Mouse (Mus musculus): ENCODE data around the gene Zfp442.
"Not testable (repeated sequence)": the region's sequence is repeated elsewhere in the genome, so short reads cannot be mapped to it uniquely, and the experiment has no call there.

DNA sequence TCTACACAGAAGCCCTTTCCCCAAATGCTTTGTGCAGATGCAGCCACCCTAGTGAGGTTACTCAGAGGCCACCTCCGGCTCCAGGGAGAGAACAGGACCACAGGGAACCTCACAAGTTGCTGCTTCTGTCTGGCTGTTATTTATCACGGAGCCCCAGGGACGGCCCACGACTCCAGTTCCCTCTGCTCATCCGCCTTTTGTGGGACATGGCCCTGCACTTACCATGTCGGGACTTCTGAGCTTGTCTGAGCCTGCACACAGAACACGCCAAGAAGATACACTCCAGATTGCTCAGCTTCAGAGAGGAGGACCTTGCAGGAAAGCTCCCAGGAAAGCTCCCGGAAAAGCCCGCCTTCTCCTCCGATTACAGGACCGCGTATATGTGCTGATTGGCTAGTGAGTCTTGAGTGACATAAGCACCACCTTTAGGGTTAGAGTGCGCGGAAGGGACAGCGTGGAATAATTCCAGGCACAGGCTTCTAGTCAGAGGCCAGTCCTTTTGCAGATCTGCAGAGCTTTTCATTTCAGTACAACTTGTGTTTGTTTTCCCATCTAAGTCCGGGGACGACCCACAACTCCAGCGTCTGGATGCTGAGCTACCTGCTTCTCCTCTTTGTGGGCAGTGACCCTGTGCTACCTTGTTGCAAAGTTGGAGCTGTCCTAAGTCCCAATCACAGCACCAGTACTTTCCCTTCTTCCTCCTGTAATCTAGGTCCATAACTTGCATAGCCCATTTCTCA, at the start of gene Zfp442:
- TF ChIP-seq POLR2A (IDR thresholded peaks at IDR 0.05; ENCODE audit: low read depth, low read length); KAT2A (IDR thresholded peaks at IDR 0.05; ENCODE audit: insufficient replicate concordance, low read length); BHLHE40 (IDR thresholded peaks at IDR 0.05; ENCODE audit: low read depth, low read length); RCOR1 (conservative IDR thresholded peaks at IDR 0.05; ENCODE audit: low read depth, low read length); TCF12 (IDR thresholded peaks at IDR 0.05; ENCODE audit: low read depth, low read length): not testable (repeated sequence)
